Mouse (Mus musculus): Measurements from ENCODE around the gene Plekhg3.

- TF ChIP-seq POLR2A (IDR thresholded peaks at IDR 0.05; ENCODE audit: borderline replicate concordance, low read depth, low read length) (no peak), CTCF (IDR thresholded peaks at IDR 0.05; ENCODE audit: low read depth, low read length) (no peak)
Measured at GRCm38 (mm10) chr12:76495381-76495780, 35.3 kb upstream of the Plekhg3 start.

Measured in bone marrow macrophage, adult 2 months (primary cell).